Mouse (Mus musculus) right cerebral cortex, adult 18-20 months (tissue): ENCODE results near the gene Hivep3.

Experiments
- DNase-seq: peaks from one replicate; pipeline ENCODE4 v3.0.0; 2022; ENCODE audit warnings: mixed read lengths

Gene Hivep3

DNA sequence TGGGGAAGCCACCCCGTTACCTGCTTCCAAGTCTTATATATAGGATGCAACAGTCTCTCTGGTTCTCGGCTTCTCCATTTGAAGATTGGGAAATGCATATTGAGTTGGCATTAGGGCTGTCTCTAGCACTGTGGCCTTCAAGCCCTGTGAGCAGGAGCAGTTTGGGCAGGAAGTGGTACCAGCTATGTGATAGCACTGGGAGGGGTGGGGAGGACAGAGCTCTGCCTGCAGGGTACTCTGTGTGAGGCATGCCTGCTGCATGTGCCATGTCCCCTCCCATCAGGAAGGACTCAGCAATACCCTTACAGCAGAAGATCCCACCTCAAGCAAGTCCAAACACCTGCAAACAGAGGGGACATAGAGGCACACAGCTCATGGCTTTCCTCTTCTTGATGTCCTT, 142.0 kb downstream of the Hivep3 start:
- DNase-seq: no peak

GRCm38 (mm10) chr4:119876535-119877160, 143.1 kb downstream of the Hivep3 start:
- no peak for DNase-seq

- DNase-seq: no peak
Measured at GRCm38 (mm10) chr4:119878218-119878617, 144.6 kb downstream of the Hivep3 start.

- no peak for DNase-seq
Measured at GRCm38 (mm10) chr4:119879671-119880070, 146.1 kb downstream of the Hivep3 start.

GRCm38 (mm10) chr4:119880270-119880669, 146.7 kb downstream of the Hivep3 start:
- no peak for DNase-seq

GRCm38 (mm10) chr4:119881292-119881691, 147.7 kb downstream of the Hivep3 start:
- DNase-seq: peak; percentile 57

DNA sequence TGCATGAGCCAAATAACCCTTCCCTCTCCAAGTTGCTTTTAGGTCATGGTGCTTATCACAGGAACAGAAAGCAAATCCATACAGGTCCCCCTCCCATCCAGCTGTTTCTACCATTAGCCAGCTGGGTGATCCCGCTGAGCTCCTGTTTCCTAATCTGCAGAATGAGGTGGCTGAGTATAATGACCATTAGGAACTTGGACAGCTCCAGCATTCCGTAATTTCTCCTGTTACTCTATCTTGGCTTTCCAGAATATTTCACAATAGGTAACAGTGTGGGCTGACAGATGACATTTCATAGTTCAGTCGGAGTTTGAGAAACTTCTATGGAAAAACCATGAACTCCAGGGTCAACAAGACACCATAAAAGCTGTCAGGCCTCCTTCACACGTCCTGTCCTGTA, 148.8 kb downstream of the Hivep3 start:
- no peak for DNase-seq

GRCm38 (mm10) chr4:119882814-119883213, 149.2 kb downstream of the Hivep3 start:
- no peak for DNase-seq

DNA sequence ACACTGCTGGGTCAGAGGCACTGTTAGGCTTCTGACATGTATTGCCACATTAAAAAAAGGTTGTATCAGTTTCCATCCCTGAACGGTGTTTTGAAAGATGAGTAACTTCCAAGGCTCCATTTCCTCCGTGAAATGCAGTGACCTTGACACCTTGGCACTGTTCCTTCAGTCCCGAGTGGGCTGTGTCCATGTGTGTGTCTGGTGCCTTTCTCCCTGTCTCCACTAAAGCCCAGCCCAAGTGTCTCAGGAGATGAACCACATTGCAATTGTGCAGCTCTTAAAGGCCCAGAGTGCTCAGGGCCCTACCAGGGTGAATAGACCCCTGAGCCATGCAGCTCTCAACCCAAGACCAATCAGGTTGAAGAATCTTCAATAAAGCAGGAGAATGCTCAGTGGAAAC, 153.0 kb downstream of the Hivep3 start:
- no peak for DNase-seq

DNA sequence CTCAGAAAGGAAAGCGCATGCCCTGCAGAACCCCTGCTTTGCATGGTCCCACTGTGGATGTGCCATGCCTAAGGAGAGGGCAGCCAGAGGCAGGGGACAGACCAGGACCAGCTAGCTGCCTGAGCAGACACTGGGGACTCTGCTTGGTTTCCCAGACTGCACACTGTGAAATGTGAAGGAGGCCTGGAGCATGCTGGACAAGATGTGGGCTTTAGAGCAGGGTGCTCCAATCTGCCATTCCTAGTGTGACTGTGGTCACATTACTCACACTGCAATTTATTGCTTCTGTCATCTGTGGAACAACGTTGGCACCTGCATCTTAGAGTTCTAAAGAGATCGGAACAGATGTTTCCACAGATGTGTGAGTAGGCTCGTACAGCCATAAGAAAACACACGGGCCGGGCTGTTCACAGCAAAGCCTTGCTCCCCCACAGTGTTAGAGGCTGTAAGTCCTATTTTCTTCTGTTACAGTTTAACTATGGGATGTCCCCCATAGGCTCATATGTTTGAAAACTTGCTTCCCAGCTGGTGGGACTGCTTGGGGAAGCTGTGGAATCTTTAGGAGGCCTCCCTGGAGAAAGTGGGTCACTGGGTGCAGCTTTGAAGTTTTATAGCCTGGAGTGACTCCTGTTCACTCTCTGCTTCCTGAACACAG, 154.1 kb downstream of the Hivep3 start:
- DNase-seq: no peak

DNA sequence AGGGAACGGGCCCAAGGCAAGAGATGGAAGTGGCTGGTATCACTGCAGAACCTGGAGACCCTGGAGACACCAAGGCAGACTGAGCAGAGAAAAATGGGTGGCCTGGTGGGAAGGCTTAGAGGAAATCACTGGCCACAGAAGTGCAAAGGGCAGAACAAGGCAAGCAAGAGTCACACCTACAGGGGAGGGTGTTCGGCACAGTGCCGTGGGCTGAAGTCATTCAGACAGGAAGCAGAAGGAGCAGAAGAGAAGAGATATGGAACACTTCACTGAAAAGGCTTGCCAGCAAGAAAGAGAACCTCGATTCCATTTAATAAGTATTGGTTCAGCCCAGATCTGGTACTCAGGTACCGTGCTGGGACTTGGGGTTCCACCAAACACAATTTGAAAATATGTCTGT, 156.2 kb downstream of the Hivep3 start:
- DNase-seq: no peak

- no peak for DNase-seq
Measured at GRCm38 (mm10) chr4:119893255-119893779, 159.7 kb downstream of the Hivep3 start.

- DNase-seq: no peak
Measured at GRCm38 (mm10) chr4:119894797-119895458, 161.3 kb downstream of the Hivep3 start.

- DNase-seq: no peak
Measured at GRCm38 (mm10) chr4:119895504-119895903, 161.9 kb downstream of the Hivep3 start.

DNA sequence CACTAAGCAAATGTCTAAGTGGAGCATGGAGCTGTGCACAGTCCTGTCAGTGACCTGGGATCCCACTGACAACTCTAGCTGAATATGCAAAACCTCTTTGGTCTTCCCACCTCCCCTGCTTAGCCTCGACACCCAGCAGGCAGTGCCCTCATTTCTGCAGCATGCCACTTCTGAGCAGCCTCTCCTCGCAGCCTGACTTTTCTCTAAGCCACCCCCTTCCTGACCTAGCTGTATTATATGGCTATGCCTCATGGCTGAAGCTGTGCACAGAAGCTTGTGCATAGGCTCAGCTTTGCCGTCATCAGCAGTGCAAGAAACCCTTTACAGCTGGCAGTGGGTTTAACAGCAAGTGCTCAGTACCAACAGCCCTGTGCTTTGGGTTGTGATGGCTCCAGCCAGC, 163.0 kb downstream of the Hivep3 start:
- no peak for DNase-seq

DNA sequence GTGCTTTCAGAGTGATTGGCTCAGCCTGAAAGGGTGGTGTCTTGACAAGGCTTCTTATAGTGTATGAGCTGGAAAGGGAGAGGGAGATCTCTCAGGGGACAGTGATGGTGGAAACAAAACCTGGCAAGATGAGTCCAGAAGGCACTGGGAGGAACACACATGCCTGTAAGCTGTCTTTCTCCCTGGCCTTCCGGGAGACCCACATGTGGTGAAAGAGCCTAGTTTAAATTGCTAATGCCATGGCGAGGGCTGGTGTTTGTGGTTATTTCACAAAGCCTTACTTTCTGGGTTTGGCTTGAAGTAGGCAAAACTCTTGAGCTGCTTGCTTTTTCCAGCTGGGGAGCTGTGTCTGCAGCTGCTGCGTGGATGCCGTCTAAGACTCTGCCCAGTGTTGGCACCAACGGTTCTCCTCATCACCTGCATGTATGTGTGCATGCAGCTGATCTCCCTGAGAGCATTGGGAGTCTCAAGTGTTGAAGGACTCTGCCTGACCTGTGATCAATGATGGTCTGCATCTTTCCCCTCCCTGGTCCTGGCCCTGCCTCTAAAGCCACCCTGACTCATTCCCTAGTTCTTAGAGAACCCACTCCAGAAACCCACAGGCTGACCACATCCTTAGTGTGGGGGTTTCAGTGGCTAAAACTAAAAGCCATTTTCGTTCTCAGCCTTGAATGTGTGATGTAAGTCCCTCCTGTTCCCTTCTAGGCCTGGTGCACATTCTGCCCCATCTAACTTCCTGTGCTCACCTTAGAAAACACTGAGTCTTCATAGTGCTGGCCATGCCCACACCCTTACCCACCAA, 163.7 kb downstream of the Hivep3 start:
- no peak for DNase-seq

- peak; percentile 86 for DNase-seq
Measured at GRCm38 (mm10) chr4:119901556-119902491, 168.2 kb downstream of the Hivep3 start.

- no peak for DNase-seq
Measured at GRCm38 (mm10) chr4:119903328-119903727, 169.7 kb downstream of the Hivep3 start.

DNA sequence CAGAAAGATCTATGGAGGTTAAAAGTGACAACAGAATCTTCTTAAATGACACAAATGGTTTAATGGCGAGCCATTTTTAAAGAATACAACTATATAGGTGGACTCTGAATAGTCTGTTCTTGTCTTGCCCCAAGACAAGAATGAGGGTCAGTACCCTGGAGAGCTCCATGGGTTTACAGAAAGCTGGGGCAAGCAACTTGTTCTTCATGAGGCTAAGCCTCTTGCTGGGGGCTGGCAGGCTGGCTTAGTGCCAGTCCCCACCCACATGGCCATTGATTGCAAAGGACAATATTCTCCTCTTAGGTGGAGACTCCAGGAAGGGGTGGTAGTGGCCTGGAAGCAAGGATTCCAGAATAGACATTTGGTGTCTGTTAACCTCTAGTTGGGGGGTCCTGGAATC, 170.2 kb downstream of the Hivep3 start:
- no peak for DNase-seq

- peak; percentile 67 for DNase-seq
Measured at GRCm38 (mm10) chr4:119904296-119904695, 170.7 kb downstream of the Hivep3 start.

GRCm38 (mm10) chr4:119907106-119907505, 173.5 kb downstream of the Hivep3 start:
- no peak for DNase-seq
